Mouse (Mus musculus): ENCODE data around the gene Fzd10. TPM values are rescaled to one million over a fixed set of nuclear protein-coding genes. Genes with fewer than 3 reads are reported as not detected.
A peak's percentile ranks its signal among the peaks of the same experiment; 100 is the strongest.

Fzd10 gene
- total and polyA plus RNA-seq, 2 experiments from 2014 or later, result 3.3 to 20.8 TPM

DNA sequence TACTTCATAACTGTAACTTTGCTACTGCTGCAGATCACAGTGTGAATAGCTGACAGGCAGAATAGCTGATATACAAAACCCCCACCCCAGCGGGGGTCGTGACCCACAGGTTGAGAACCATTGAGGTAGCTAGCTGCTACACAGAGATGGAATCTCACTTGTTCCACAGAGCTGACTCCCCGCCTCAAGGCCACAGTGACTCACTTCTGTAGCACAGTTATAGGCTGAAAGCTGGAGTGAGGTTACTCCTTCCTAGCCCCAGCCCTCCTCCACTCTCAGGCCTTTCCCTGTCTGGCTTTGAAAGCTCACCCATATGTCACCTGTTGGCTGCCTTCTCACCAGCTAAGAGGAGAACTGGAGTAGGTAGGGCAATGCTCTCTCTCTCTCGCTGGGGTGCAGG, 19.7 kb upstream of the Fzd10 start:
- no peak overlapping the region for H3K4me3 ChIP-seq (ENCODE audit: low read depth, low read length)
- no peak overlapping the region for H3K9ac ChIP-seq (replicated peaks; ENCODE audit: low read length, poor library complexity, severe bottlenecking)
- H3K27me3 ChIP-seq (ENCODE audit: insufficient read depth, low read length), result no peaks in the 10 kb centered on the region
- no peak overlapping the region for H3K27ac ChIP-seq (ENCODE audit: low read depth, low read length)
- ATAC-seq (ENCODE audit: low FRiP score), result no peak
- DNase-seq (ENCODE audit: low spot score), result no peak
- no peaks in the 10 kb centered on the region for H3K9me3 ChIP-seq (ENCODE audit: low read length)
- WGBS, result 62% methylated on average over 4 of the region's 4 CpGs
- TF ChIP-seq CTCF (IDR thresholded peaks at IDR 0.05), result no peak
- no peaks in the 10 kb centered on the region for H3K36me3 ChIP-seq (ENCODE audit: insufficient read depth, low read length)
- H3K4me2 ChIP-seq (ENCODE audit: low read depth, low read length, poor library complexity, severe bottlenecking), result no peak overlapping the region
- H3K4me1 ChIP-seq (ENCODE audit: insufficient read depth, low read length), result no peaks in the 10 kb centered on the region

GRCm38 (mm10) chr5:128581516-128581921, 19.1 kb upstream of the Fzd10 start:
- Histone ChIP-seq H3K4me2 (ENCODE audit: low read depth, low read length, poor library complexity, severe bottlenecking) (no peak overlapping the region), H3K27me3 (ENCODE audit: insufficient read depth, low read length) (no peaks in the 10 kb centered on the region), H3K36me3 (ENCODE audit: insufficient read depth, low read length) (no peaks in the 10 kb centered on the region), H3K4me3 (ENCODE audit: low read depth, low read length) (no peak overlapping the region), H3K9me3 (ENCODE audit: low read length) (no peaks in the 10 kb centered on the region), H3K9ac (replicated peaks; ENCODE audit: low read length, poor library complexity, severe bottlenecking) (no peak overlapping the region), H3K4me1 (ENCODE audit: insufficient read depth, low read length) (no peaks in the 10 kb centered on the region), H3K27ac (ENCODE audit: low read depth, low read length) (no peak overlapping the region)
- ATAC-seq (ENCODE audit: low FRiP score), result no peak
- WGBS, result 18% methylated on average over 8 of the region's 8 CpGs
- TF ChIP-seq CTCF (IDR thresholded peaks at IDR 0.05), result no peak
- DNase-seq (ENCODE audit: low spot score), result no peak

DNA sequence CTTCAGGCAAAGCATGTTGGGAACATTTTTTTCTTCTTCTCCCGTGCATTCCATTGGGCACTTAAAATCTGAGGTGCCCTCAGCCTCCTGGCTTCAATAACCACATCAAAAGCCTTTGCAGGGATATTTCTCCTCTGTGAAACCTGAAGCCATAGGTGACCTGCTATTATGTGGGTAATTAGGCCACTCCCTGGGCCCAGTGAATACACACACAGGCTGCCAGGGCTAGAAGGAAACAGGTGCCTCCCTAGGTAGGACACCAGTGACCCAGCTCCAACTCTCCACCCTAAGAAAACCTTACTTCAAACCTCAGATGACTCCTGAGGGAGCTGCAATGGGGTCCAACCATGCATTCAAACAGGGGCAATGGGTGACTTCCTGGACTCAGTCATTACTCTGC, 11.4 kb upstream of the Fzd10 start:
- Histone ChIP-seq H3K27ac (ENCODE audit: low read depth, low read length) (no peak overlapping the region), H3K4me2 (ENCODE audit: low read depth, low read length, poor library complexity, severe bottlenecking) (no peak overlapping the region), H3K9me3 (ENCODE audit: low read length) (no peaks in the 10 kb centered on the region), H3K27me3 (ENCODE audit: insufficient read depth, low read length) (no peaks in the 10 kb centered on the region), H3K9ac (replicated peaks; ENCODE audit: low read length, poor library complexity, severe bottlenecking) (no peak overlapping the region), H3K4me1 (ENCODE audit: insufficient read depth, low read length) (no peaks in the 10 kb centered on the region), H3K4me3 (ENCODE audit: low read depth, low read length) (no peak overlapping the region), H3K36me3 (ENCODE audit: insufficient read depth, low read length) (no peaks in the 10 kb centered on the region)
- TF ChIP-seq CTCF (IDR thresholded peaks at IDR 0.05), result no peak
- DNase-seq (ENCODE audit: low spot score), result no peak
- no peak for ATAC-seq (ENCODE audit: low FRiP score)
- 65% methylated on average over 1 of the region's 1 CpGs for WGBS

GRCm38 (mm10) chr5:128593446-128593845, 7.2 kb upstream of the Fzd10 start:
- no peak for TF ChIP-seq CTCF (IDR thresholded peaks at IDR 0.05)
- H3K27me3 ChIP-seq (ENCODE audit: insufficient read depth, low read length), result no peaks in the 10 kb centered on the region; the same call in 1 of the 2 replicates
- WGBS, result 82% methylated on average over 13 of the region's 13 CpGs

GRCm38 (mm10) chr5:128596813-128597212, 3.8 kb upstream of the Fzd10 start:
- DNase-seq (ENCODE audit: low spot score), result peak; percentile 62
- TF ChIP-seq CTCF (IDR thresholded peaks at IDR 0.05), result no peak
- Histone ChIP-seq H3K27ac (ENCODE audit: low read depth, low read length) (no peak overlapping the region), H3K4me3 (ENCODE audit: low read depth, low read length) (peak overlapping the region; percentile 33), H3K27me3 (ENCODE audit: insufficient read depth, low read length) (peaks cover 14% of the 10 kb centered on the region), H3K4me2 (ENCODE audit: low read depth, low read length, poor library complexity, severe bottlenecking) (peak overlapping the region; percentile 57), H3K9me3 (ENCODE audit: low read length) (no peaks in the 10 kb centered on the region), H3K9ac (replicated peaks; ENCODE audit: low read length, poor library complexity, severe bottlenecking) (peak overlapping the region; percentile 30; the same call in 1 of the 2 replicates), H3K36me3 (ENCODE audit: insufficient read depth, low read length) (no peaks in the 10 kb centered on the region), H3K4me1 (ENCODE audit: insufficient read depth, low read length) (0 out of 2 replicates have a peak, but pooled peaks cover 3% of the 10 kb centered on the region)
- WGBS, result 2% methylated on average over 20 of the region's 20 CpGs
- no peak for ATAC-seq (ENCODE audit: low FRiP score)

More at GRCm38 (mm10) chr5:128593446-128593845, 7.2 kb upstream of the Fzd10 start:
- Histone ChIP-seq H3K9ac (replicated peaks; ENCODE audit: low read length, poor library complexity, severe bottlenecking) (no peak overlapping the region), H3K4me2 (ENCODE audit: low read depth, low read length, poor library complexity, severe bottlenecking) (no peak overlapping the region), H3K4me3 (ENCODE audit: low read depth, low read length) (no peak overlapping the region), H3K36me3 (ENCODE audit: insufficient read depth, low read length) (no peaks in the 10 kb centered on the region), H3K27ac (ENCODE audit: low read depth, low read length) (no peak overlapping the region), H3K4me1 (ENCODE audit: insufficient read depth, low read length) (no peaks in the 10 kb centered on the region), H3K9me3 (ENCODE audit: low read length) (no peaks in the 10 kb centered on the region)
- DNase-seq (ENCODE audit: low spot score) (no peak), ATAC-seq (ENCODE audit: low FRiP score) (no peak)

GRCm38 (mm10) chr5:128597381-128597780, 3.3 kb upstream of the Fzd10 start:
- no peak for TF ChIP-seq CTCF (IDR thresholded peaks at IDR 0.05)
- DNase-seq (ENCODE audit: low spot score), result no peak
- H3K9ac ChIP-seq (replicated peaks; ENCODE audit: low read length, poor library complexity, severe bottlenecking), result no peak overlapping the region
- peaks cover 16% of the 10 kb centered on the region for H3K27me3 ChIP-seq (ENCODE audit: insufficient read depth, low read length)
- 0 out of 2 replicates have a peak, but pooled peaks cover 3% of the 10 kb centered on the region for H3K4me1 ChIP-seq (ENCODE audit: insufficient read depth, low read length)
- peak overlapping the region; percentile 57 for H3K4me2 ChIP-seq (ENCODE audit: low read depth, low read length, poor library complexity, severe bottlenecking)
- no peaks in the 10 kb centered on the region for H3K9me3 ChIP-seq (ENCODE audit: low read length)
- no peak overlapping the region for H3K4me3 ChIP-seq (ENCODE audit: low read depth, low read length)
- WGBS, result 14% methylated on average over 4 of the region's 4 CpGs
- H3K27ac ChIP-seq (ENCODE audit: low read depth, low read length), result no peak overlapping the region
- H3K36me3 ChIP-seq (ENCODE audit: insufficient read depth, low read length), result no peaks in the 10 kb centered on the region
- no peak for ATAC-seq (ENCODE audit: low FRiP score)

All from midbrain, postnatal 0 days (tissue).